Mouse (Mus musculus) layer of hippocampus, postnatal 14 days (tissue): ENCODE results near the gene Kcnq2. TPM values are rescaled to one million over a fixed set of nuclear protein-coding genes. Genes with fewer than 3 reads are reported as not detected.
A peak's percentile ranks its signal among the peaks of the same experiment; 100 is the strongest.

Experiments
- DNase-seq, 2 experiments: peaks; one replicate each; pipeline ENCODE4 v3.0.0; 2021 to 2022; ENCODE audit warnings: low spot score in 2 of 2, mixed read lengths in 1 of 2
- total RNA-seq, 2 experiments: library from RNA; stranded (reverse); gene quantifications; 2 replicates each; pipeline ENCODE4 v1.2.3; 2021

Kcnq2 gene
- total RNA-seq, 2 experiments from 2014 or later: 228 to 235 TPM

- DNase-seq: no peak
Observed at GRCm38 (mm10) chr2:181048252-181048945, 86.7 kb downstream of the Kcnq2 start.

- no peak for DNase-seq
Observed at GRCm38 (mm10) chr2:181044001-181044400, 91.1 kb downstream of the Kcnq2 start.

GRCm38 (mm10) chr2:181043437-181043836 lies 91.7 kb downstream of the Kcnq2 start, which contains the start of gene Chrna4:
Chrna4 (minus strand) TSS chr2:181043546.
- DNase-seq: no peak

- no peak for DNase-seq
Observed at GRCm38 (mm10) chr2:181042376-181042775, 92.7 kb downstream of the Kcnq2 start.

GRCm38 (mm10) chr2:181041941-181042340 lies 93.2 kb downstream of the Kcnq2 start:
- no peak for DNase-seq

- no peak for DNase-seq
Observed at GRCm38 (mm10) chr2:181039356-181039680, 95.8 kb downstream of the Kcnq2 start.

GRCm38 (mm10) chr2:181038644-181039355 lies 96.3 kb downstream of the Kcnq2 start:
- no peak for DNase-seq

GRCm38 (mm10) chr2:181036561-181036960 lies 98.5 kb downstream of the Kcnq2 start:
- DNase-seq: no peak

GRCm38 (mm10) chr2:181035186-181035585 lies 99.9 kb downstream of the Kcnq2 start:
- DNase-seq: no peak

GRCm38 (mm10) chr2:181033310-181033709 lies 101.8 kb downstream of the Kcnq2 start:
- no peak for DNase-seq

- DNase-seq: peak in 1 of 2 experiments; percentile 60
Observed at GRCm38 (mm10) chr2:181032407-181032806, 102.7 kb downstream of the Kcnq2 start.

GRCm38 (mm10) chr2:181031406-181031934 lies 103.6 kb downstream of the Kcnq2 start:
- DNase-seq: peak in 1 of 2 experiments; percentile 26

Other genes starting within 250 kb of the Kcnq2 start
- 10 to 100 TPM; 63.5 to 65.7 TPM for gene Ythdf1, start 214.4 kb downstream of the Kcnq2 start, total RNA-seq
- not detected for gene Birc7, start 206.3 kb downstream of the Kcnq2 start, total RNA-seq
- gene Nkain4, start 180.6 kb downstream of the Kcnq2 start, total RNA-seq: 10 to 100 TPM; 56.1 to 56.9 TPM
- gene Arfgap1, start 168.1 kb downstream of the Kcnq2 start, total RNA-seq: 100 to 1,000 TPM; 126 to 127 TPM
- 1 to 10 TPM; 1.5 to 2.6 TPM for gene Col20a1, start 148.8 kb downstream of the Kcnq2 start, total RNA-seq
- 10 to 100 TPM; 17.9 to 29.9 TPM for gene Chrna4, start 91.8 kb downstream of the Kcnq2 start, total RNA-seq
- 100 to 1,000 TPM; 904 to 919 TPM for gene Eef1a2, start 21.7 kb upstream of the Kcnq2 start, total RNA-seq
- 100 to 1,000 TPM; 118 to 135 TPM for gene Ppdpf, start 51.9 kb upstream of the Kcnq2 start, total RNA-seq
- not detected for gene Ptk6, start 67.5 kb upstream of the Kcnq2 start, total RNA-seq
- gene Srms, start 77.9 kb upstream of the Kcnq2 start, total RNA-seq: under 1 TPM; 0.14 to 0.41 TPM
- gene Fndc11, start 84.7 kb upstream of the Kcnq2 start, total RNA-seq: not detected
- 1 to 10 TPM; 2.1 TPM for gene Helz2, start 106.7 kb upstream of the Kcnq2 start, total RNA-seq
- gene Gmeb2, start 152.7 kb upstream of the Kcnq2 start, total RNA-seq: 10 to 100 TPM; 16.3 to 20.1 TPM
- 100 to 1,000 TPM; 793 to 798 TPM for gene Stmn3, start 179.2 kb upstream of the Kcnq2 start, total RNA-seq
- 10 to 100 TPM; 39.7 to 42.8 TPM for gene Rtel1, start 184.4 kb upstream of the Kcnq2 start, total RNA-seq
- gene Zgpat, start 229.6 kb upstream of the Kcnq2 start, total RNA-seq: 10 to 100 TPM; 60.3 to 65.3 TPM
- 10 to 100 TPM; 37.0 to 37.7 TPM for gene Arfrp1, start 230.1 kb upstream of the Kcnq2 start, total RNA-seq
- gene Lime1, start 244.8 kb upstream of the Kcnq2 start, total RNA-seq: 10 to 100 TPM; 32.1 to 32.8 TPM